Mouse (Mus musculus) intestine, embryonic 14.5 days (tissue): Measurements from ENCODE around the gene Map3k21. TPM values are rescaled to one million over a fixed set of nuclear protein-coding genes. Genes with fewer than 3 reads are reported as not detected.

ENCODE experiments used
- ATAC-seq: fragments of 200-750 bp; cut with Nextera tagmentation; replicated peaks from 2 replicates; pipeline ENCODE4 v1.8.0; 2017; ENCODE audit warnings: low read depth, moderate number of reproducible peaks, moderate TSS enrichment, moderate library complexity; ENCODE audit not compliant: low FRiP score, low TSS enrichment
- DNase-seq: peaks from one replicate; pipeline ENCODE4 v3.0.0-alpha.2; 2018; ENCODE audit warnings: low spot score
- H3K27ac ChIP-seq: fragments of 300-500 bp; sonication (generic); 2 replicates; pipeline ENCODE4 v1.5.1; 2014; ENCODE audit warnings: low read depth, mild to moderate bottlenecking, control low read depth
- H3K27me3 ChIP-seq: fragments of 300-500 bp; sonication (generic); replicated peaks from 2 replicates; pipeline ENCODE4 v1.6.1; 2014; ENCODE audit warnings: low read length, control low read depth; ENCODE audit not compliant: control insufficient read depth, insufficient read depth
- H3K36me3 ChIP-seq: fragments of 300-500 bp; sonication (generic); 2 replicates; pipeline ENCODE4 v1.6.1; 2014; ENCODE audit warnings: low read length, control low read depth; ENCODE audit not compliant: control insufficient read depth, insufficient read depth
- H3K4me1 ChIP-seq: fragments of 300-500 bp; sonication (generic); replicated peaks from 2 replicates; pipeline ENCODE4 v1.6.1; 2014; ENCODE audit warnings: low read length, control low read depth, mixed read lengths; ENCODE audit not compliant: control insufficient read depth, insufficient read depth
- H3K4me2 ChIP-seq: fragments of 300-500 bp; sonication (generic); 2 replicates; pipeline ENCODE4 v1.6.1; 2014; ENCODE audit warnings: low read length
- H3K4me3 ChIP-seq: fragments of 300-500 bp; sonication (generic); 2 replicates; pipeline ENCODE4 v1.5.1; 2014; ENCODE audit warnings: low read depth, low read length, control low read depth, mixed read lengths
- H3K9ac ChIP-seq: fragments of 300-500 bp; sonication (generic); 2 replicates; pipeline ENCODE4 v1.6.1; 2014; ENCODE audit warnings: mild to moderate bottlenecking, low read length
- H3K9me3 ChIP-seq: fragments of 300-500 bp; sonication (generic); 2 replicates; pipeline ENCODE4 v1.6.1; 2016; ENCODE audit warnings: low read length, control low read depth; ENCODE audit not compliant: control insufficient read depth
- WGBS: fragments of 180-500 bp; shearing (Covaris S2); extraction: QIAGEN DNeasy Blood & Tissue Kit; methylation state at CpG from one replicate; pipeline ENCODE4 v1.1.7; 2014; 5-methylcytosine and 5-hydroxymethylcytosine counted together
- polyA plus RNA-seq: library from polyadenylated mRNA; unstranded; fragments of >200 nt; fragmentation: Nextera tagmentation; extraction: Ambion mirVana; gene quantifications from 2 replicates; pipeline ENCODE4 v1.2.1, GENCODE M21; 2014

Gene Map3k21
- polyA plus RNA-seq, 1 experiment from 2014 or later = 3.9 TPM

- DNase-seq (no peak), ATAC-seq (no peak)
These were observed 29.8 kb upstream of the Map3k21 start for GRCm38 (mm10) chr8:125880447-125880846.

DNA sequence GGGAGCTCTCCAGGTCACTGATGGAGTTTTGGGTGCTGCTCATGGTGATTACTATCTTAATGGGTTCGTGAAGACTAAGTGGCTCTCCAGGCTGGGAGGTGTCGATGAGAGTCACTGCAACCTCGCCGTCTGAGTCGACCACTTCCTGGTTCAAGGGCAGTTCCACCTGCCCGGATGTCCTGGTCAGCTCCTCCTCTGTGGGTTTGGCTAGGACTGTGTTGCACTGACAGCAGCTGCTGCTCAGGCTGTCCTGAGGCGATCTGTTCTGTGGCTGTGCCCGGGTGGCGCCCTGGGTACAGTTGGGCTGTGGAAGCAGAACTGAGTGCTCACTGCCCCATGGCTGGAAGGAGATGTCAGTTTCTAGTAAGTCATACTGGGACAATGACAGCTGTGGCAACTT lies 22.7 kb upstream of the Map3k21 start:
- H3K9ac ChIP-seq = no peak overlapping the region
- no peak for ATAC-seq
- no peak overlapping the region for H3K27ac ChIP-seq
- no peaks in the 10 kb centered on the region for H3K36me3 ChIP-seq
- H3K4me2 ChIP-seq = no peak overlapping the region
- H3K4me3 ChIP-seq = no peak overlapping the region
- H3K4me1 ChIP-seq = no peaks in the 10 kb centered on the region
- no peak for DNase-seq
- no peaks in the 10 kb centered on the region for H3K27me3 ChIP-seq
- H3K9me3 ChIP-seq = no peaks in the 10 kb centered on the region
- 75% methylated on average over 9 of the region's 9 CpGs for WGBS

More at GRCm38 (mm10) chr8:125880447-125880846, 29.8 kb upstream of the Map3k21 start:
- Histone ChIP-seq H3K9me3 (no peaks in the 10 kb centered on the region), H3K4me2 (no peak overlapping the region), H3K9ac (no peak overlapping the region), H3K4me1 (no peaks in the 10 kb centered on the region), H3K27ac (no peak overlapping the region), H3K27me3 (no peaks in the 10 kb centered on the region), H3K36me3 (no peaks in the 10 kb centered on the region), H3K4me3 (no peak overlapping the region)
- WGBS = 88% methylated on average over 4 of the region's 4 CpGs

GRCm38 (mm10) chr8:125889920-125890319 lies 20.3 kb upstream of the Map3k21 start:
- 52% methylated on average over 3 of the region's 3 CpGs for WGBS
- no peaks in the 10 kb centered on the region for H3K4me1 ChIP-seq
- DNase-seq (no peak), ATAC-seq (no peak)
- H3K9me3 ChIP-seq = no peaks in the 10 kb centered on the region
- H3K27ac ChIP-seq = no peak overlapping the region
- H3K4me3 ChIP-seq = no peak overlapping the region
- H3K27me3 ChIP-seq = no peaks in the 10 kb centered on the region
- no peaks in the 10 kb centered on the region for H3K36me3 ChIP-seq
- H3K9ac ChIP-seq = no peak overlapping the region
- H3K4me2 ChIP-seq = no peak overlapping the region

DNA sequence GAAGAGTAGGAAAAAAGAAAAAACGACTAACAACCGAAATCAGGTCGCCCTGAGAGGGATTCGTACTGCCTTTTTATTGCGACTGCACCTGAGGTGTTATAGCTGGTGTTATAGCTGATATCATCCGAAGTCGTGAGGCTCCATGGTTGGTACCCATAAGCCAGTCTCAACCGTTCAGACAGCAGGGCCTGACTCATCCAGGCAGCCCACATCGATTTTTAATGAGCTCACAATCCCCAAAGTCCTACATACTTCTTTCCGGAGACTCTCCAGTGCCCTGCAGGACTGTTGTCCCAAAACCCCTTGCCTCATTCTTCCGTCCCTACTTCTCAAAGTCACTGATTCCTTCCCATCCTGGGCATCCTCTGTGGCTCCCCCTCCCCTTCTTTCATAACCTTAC lies 12.9 kb upstream of the Map3k21 start:
- peaks cover 34% of the 10 kb centered on the region for H3K27me3 ChIP-seq
- H3K36me3 ChIP-seq = no peaks in the 10 kb centered on the region
- H3K4me1 ChIP-seq = peaks cover 3% of the 10 kb centered on the region; the same call in 1 of the 2 replicates
- DNase-seq (no peak), ATAC-seq (no peak)
- no peaks in the 10 kb centered on the region for H3K9me3 ChIP-seq
- H3K27ac ChIP-seq = no peak overlapping the region
- no peak overlapping the region for H3K9ac ChIP-seq
- no peak overlapping the region for H3K4me3 ChIP-seq
- 65% methylated on average over 11 of the region's 11 CpGs for WGBS
- H3K4me2 ChIP-seq = no peak overlapping the region

DNA sequence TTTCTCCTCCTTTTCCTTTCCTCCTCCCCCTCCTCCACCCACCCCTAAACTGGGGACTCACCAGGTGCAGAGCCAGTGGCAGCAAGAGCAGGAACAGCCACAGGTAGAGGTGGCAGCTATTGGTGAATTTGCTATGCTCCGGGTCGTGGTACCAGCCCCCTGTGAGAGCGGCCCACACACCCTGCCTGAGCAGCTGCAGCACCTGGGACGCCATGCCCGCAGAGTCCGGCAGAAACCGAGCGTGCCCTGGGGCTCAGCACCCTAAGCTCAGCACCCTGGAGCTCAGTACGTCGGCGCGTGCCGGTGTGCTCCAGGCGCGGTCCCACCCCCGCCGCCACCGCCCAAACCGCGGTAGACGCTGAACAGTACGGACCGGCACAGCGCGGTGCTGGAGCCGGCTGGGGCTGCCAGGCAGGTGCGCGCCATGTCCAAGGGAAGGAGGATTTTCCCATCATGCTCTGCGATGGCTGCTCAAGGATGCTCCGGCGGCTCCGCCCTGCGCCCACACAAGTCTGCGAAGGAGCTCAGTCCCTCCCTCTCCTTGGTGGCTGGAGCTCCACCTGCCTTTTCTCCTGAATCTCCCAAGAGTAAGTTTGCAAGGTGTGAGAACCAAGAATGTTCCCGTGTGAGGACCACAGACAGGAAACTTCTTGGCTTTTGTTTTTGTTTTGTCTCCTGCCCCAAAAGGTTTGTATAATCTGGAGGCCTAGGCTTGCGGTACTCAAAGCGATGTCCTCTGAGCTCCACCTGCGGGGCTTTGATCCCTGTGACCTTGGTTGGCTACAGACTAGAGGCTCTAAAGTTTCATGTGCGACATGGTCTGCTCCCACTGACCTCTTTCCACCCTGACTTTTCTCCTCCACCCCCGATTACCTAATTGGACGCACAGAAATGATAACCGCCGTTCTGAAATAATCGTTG lies 12.1 kb upstream of the Map3k21 start, which contains the start of gene Pcnx2:
Gene Pcnx2, minus strand, starts transcription at position 450 of the 921 bp plus-strand sequence.
- Histone ChIP-seq H3K9me3 (no peaks in the 10 kb centered on the region), H3K27ac (no peak within 1 kb of the TSS), H3K9ac (0 out of 2 replicates have a peak within 1 kb of the TSS, but pooled peaks have one; percentile 7), H3K36me3 (no peaks in the 10 kb centered on the region), H3K4me3 (peak within 1 kb of the TSS; percentile 23), H3K4me1 (peaks cover 3% of the 10 kb centered on the region; the same call in 1 of the 2 replicates), H3K27me3 (peaks cover 34% of the 10 kb centered on the region), H3K4me2 (peak within 1 kb of the TSS; percentile 37)
- DNase-seq (no peak), ATAC-seq (peak; percentile 49)
- WGBS = 8% methylated on average over 44 of the region's 44 CpGs

- Histone ChIP-seq H3K9me3 (no peaks in the 10 kb centered on the region), H3K4me2 (no peak overlapping the region)
These were observed 11.4 kb upstream of the Map3k21 start for GRCm38 (mm10) chr8:125898899-125899298.

GRCm38 (mm10) chr8:125901167-125901566 lies 9.1 kb upstream of the Map3k21 start:
- Histone ChIP-seq H3K9me3 (no peaks in the 10 kb centered on the region), H3K4me3 (no peak overlapping the region), H3K9ac (no peak overlapping the region), H3K27ac (no peak overlapping the region), H3K27me3 (peaks cover 27% of the 10 kb centered on the region), H3K36me3 (no peaks in the 10 kb centered on the region), H3K4me2 (no peak overlapping the region), H3K4me1 (peaks cover 3% of the 10 kb centered on the region; the same call in 1 of the 2 replicates)
- 25% methylated on average over 2 of the region's 2 CpGs for WGBS
- no peak for DNase-seq
- ATAC-seq = no peak

More at GRCm38 (mm10) chr8:125898899-125899298, 11.4 kb upstream of the Map3k21 start:
- Histone ChIP-seq H3K36me3 (no peaks in the 10 kb centered on the region), H3K4me1 (peaks cover 3% of the 10 kb centered on the region; the same call in 1 of the 2 replicates), H3K9ac (no peak overlapping the region), H3K4me3 (no peak overlapping the region), H3K27me3 (peaks cover 34% of the 10 kb centered on the region), H3K27ac (no peak overlapping the region)
- ATAC-seq (no peak), DNase-seq (peak; percentile 81)
- 2% methylated on average over 6 of the region's 6 CpGs for WGBS

- H3K9ac ChIP-seq = no peak overlapping the region
- 34% methylated on average over 3 of the region's 3 CpGs for WGBS
- H3K9me3 ChIP-seq = no peaks in the 10 kb centered on the region
- H3K27me3 ChIP-seq = peaks cover 13% of the 10 kb centered on the region
- H3K4me1 ChIP-seq = peaks cover 3% of the 10 kb centered on the region; the same call in 1 of the 2 replicates
- no peak overlapping the region for H3K27ac ChIP-seq
- no peak overlapping the region for H3K4me3 ChIP-seq
- H3K36me3 ChIP-seq = no peaks in the 10 kb centered on the region
- no peak overlapping the region for H3K4me2 ChIP-seq
- no peak for ATAC-seq
- no peak for DNase-seq
These were observed 7.7 kb upstream of the Map3k21 start for GRCm38 (mm10) chr8:125902521-125902920.
